Mouse (Mus musculus) cerebellum, postnatal 25 days (tissue): ENCODE measurements at regions not wholly inside any gene's neighbourhood (a gene's known extent, or its start where the extent isn't known, plus 50 kb on each side); places are given as distances from the start of the nearest gene placed in this dataset.

Experiments used
- DNase-seq, 2 experiments: peaks; one replicate each; pipeline ENCODE4 v3.0.0; 2021; ENCODE audit warnings: mixed read lengths in 2 of 2

GRCm38 (mm10) chr8:25389371-25389855 is 565.2 kb upstream of the Adam5 start:
- peak; percentile 67 for DNase-seq

GRCm38 (mm10) chr8:25388811-25389210 is 564.6 kb upstream of the Adam5 start:
- peak; percentile 55 to 57 for DNase-seq

GRCm38 (mm10) chr8:25385186-25385585 is 561.0 kb upstream of the Adam5 start:
- no peak for DNase-seq

- DNase-seq: no peak
Observed at GRCm38 (mm10) chr8:25384591-25384990, 560.4 kb upstream of the Adam5 start.

- DNase-seq: no peak
Observed at GRCm38 (mm10) chr8:25373276-25373675, 549.1 kb upstream of the Adam5 start.

- no peak for DNase-seq
Observed at GRCm38 (mm10) chr8:25370947-25371346, 546.8 kb upstream of the Adam5 start.

- peak in 1 of 2 experiments; percentile 25 for DNase-seq
Observed at GRCm38 (mm10) chr8:25369331-25369730, 545.2 kb upstream of the Adam5 start.

- peak in 1 of 2 experiments; percentile 44 for DNase-seq
Observed at GRCm38 (mm10) chr8:25368561-25369091, 544.5 kb upstream of the Adam5 start.

GRCm38 (mm10) chr8:25367806-25368549 is 543.8 kb upstream of the Adam5 start:
- DNase-seq: no peak

- no peak for DNase-seq
Observed at GRCm38 (mm10) chr8:25366181-25366580, 542.0 kb upstream of the Adam5 start.

- DNase-seq: no peak
Observed at GRCm38 (mm10) chr8:25362656-25363055, 538.5 kb upstream of the Adam5 start.

- no peak for DNase-seq
Observed at GRCm38 (mm10) chr8:25362146-25362545, 538.0 kb upstream of the Adam5 start.

- no peak for DNase-seq
Observed at GRCm38 (mm10) chr8:25361420-25361819, 537.3 kb upstream of the Adam5 start.

GRCm38 (mm10) chr8:25358539-25359165 is 534.5 kb upstream of the Adam5 start:
- peak; percentile 65 to 73 for DNase-seq

- DNase-seq: peak; percentile 54 to 63
Observed at GRCm38 (mm10) chr8:25353822-25354770, 529.9 kb upstream of the Adam5 start.

- peak; percentile 20 to 36 for DNase-seq
Observed at GRCm38 (mm10) chr8:25353405-25353804, 529.2 kb upstream of the Adam5 start.

- peak; percentile 45 to 46 for DNase-seq
Observed at GRCm38 (mm10) chr8:25348003-25348683, 524.0 kb upstream of the Adam5 start.

GRCm38 (mm10) chr8:25343160-25343602 is 519.0 kb upstream of the Adam5 start:
- DNase-seq: no peak

GRCm38 (mm10) chr8:25342501-25342900 is 518.3 kb upstream of the Adam5 start:
- no peak for DNase-seq

- no peak for DNase-seq
Observed at GRCm38 (mm10) chr8:25341225-25341624, 517.1 kb upstream of the Adam5 start.

GRCm38 (mm10) chr8:25340729-25341128 is 516.6 kb upstream of the Adam5 start:
- DNase-seq: no peak

GRCm38 (mm10) chr8:25332120-25332607 is 508.0 kb upstream of the Adam5 start:
- DNase-seq: no peak
